Mouse (Mus musculus) embryonic facial prominence, embryonic 12.5 days (tissue): ENCODE results near the gene Lsm2. TPM values are rescaled to one million over a fixed set of nuclear protein-coding genes. Genes with fewer than 3 reads are reported as not detected.

Source experiments
- ATAC-seq: fragments of 200-750 bp; cut with Nextera tagmentation; 2 replicates; pipeline ENCODE4 v1.8.0; 2017; ENCODE audit not compliant: insufficient number of reproducible peaks, insufficient read depth, low FRiP score, low TSS enrichment
- H3K27ac ChIP-seq: fragments of 300-500 bp; sonication (generic); 2 replicates; pipeline ENCODE4 v1.5.1; 2016; ENCODE audit warnings: mild to moderate bottlenecking
- H3K27me3 ChIP-seq: fragments of 300-500 bp; sonication (generic); 2 replicates; pipeline ENCODE4 v1.6.1; 2016; ENCODE audit warnings: mild to moderate bottlenecking, moderate library complexity
- H3K36me3 ChIP-seq: fragments of 300-500 bp; sonication (generic); 2 replicates; pipeline ENCODE4 v1.6.1; 2016; ENCODE audit warnings: mild to moderate bottlenecking
- H3K4me1 ChIP-seq: fragments of 300-500 bp; sonication (generic); 2 replicates; pipeline ENCODE4 v1.6.1; 2016
- H3K4me2 ChIP-seq: fragments of 300-500 bp; sonication (generic); replicated peaks from 2 replicates; pipeline ENCODE4 v1.6.1; 2016; ENCODE audit warnings: mild to moderate bottlenecking, moderate library complexity
- H3K4me3 ChIP-seq: fragments of 300-500 bp; sonication (generic); 2 replicates; pipeline ENCODE4 v1.5.1; 2016; ENCODE audit warnings: mild to moderate bottlenecking
- H3K9ac ChIP-seq: fragments of 300-500 bp; sonication (generic); 2 replicates; pipeline ENCODE4 v1.6.1; 2016; ENCODE audit warnings: mild to moderate bottlenecking, moderate library complexity
- H3K9me3 ChIP-seq: fragments of 300-500 bp; sonication (generic); 2 replicates; pipeline ENCODE4 v1.6.1; 2016; ENCODE audit warnings: mild to moderate bottlenecking, moderate library complexity
- WGBS: fragments of 180-500 bp; shearing (Covaris S2); methylation state at CpG from one replicate; pipeline ENCODE4 v1.1.7; 2016; 5-methylcytosine and 5-hydroxymethylcytosine counted together
- polyA plus RNA-seq: library from polyadenylated mRNA; unstranded; fragments of >200 nt; fragmentation: Nextera tagmentation; extraction: Ambion mirVana; gene quantifications from 2 replicates; pipeline ENCODE4 v1.2.1, GENCODE M21; 2016

Gene Lsm2
- polyA plus RNA-seq, 1 experiment from 2014 or later, result 212 TPM

GRCm38 (mm10) chr17:35017706-35018030 lies 36.0 kb downstream of the Lsm2 start:
- H3K27me3 ChIP-seq, result no peaks in the 10 kb centered on the region
- no peaks in the 10 kb centered on the region for H3K9me3 ChIP-seq
- no peak overlapping the region for H3K4me2 ChIP-seq
- H3K4me1 ChIP-seq, result peaks cover 11% of the 10 kb centered on the region; the same call in 1 of the 2 replicates
- no peak overlapping the region for H3K27ac ChIP-seq
- 69% methylated on average over 14 of the region's 14 CpGs for WGBS
- no peak overlapping the region for H3K9ac ChIP-seq
- ATAC-seq, result no peak
- peaks cover 46% of the 10 kb centered on the region for H3K36me3 ChIP-seq
- H3K4me3 ChIP-seq, result no peak overlapping the region

- H3K4me1 ChIP-seq, result peaks cover 11% of the 10 kb centered on the region; the same call in 1 of the 2 replicates
- no peak overlapping the region for H3K4me2 ChIP-seq
- H3K9ac ChIP-seq, result no peak overlapping the region
- H3K27ac ChIP-seq, result no peak overlapping the region
- H3K36me3 ChIP-seq, result peaks cover 41% of the 10 kb centered on the region
- no peaks in the 10 kb centered on the region for H3K9me3 ChIP-seq
- no peak overlapping the region for H3K4me3 ChIP-seq
- 82% methylated on average over 3 of the region's 3 CpGs for WGBS
- ATAC-seq, result no peak
- H3K27me3 ChIP-seq, result no peaks in the 10 kb centered on the region
Measured at GRCm38 (mm10) chr17:35018171-35018570, 36.5 kb downstream of the Lsm2 start.

GRCm38 (mm10) chr17:35019894-35020293 lies 38.2 kb downstream of the Lsm2 start:
- no peaks in the 10 kb centered on the region for H3K27me3 ChIP-seq
- H3K4me1 ChIP-seq, result peaks cover 17% of the 10 kb centered on the region
- no peaks in the 10 kb centered on the region for H3K9me3 ChIP-seq
- no peak overlapping the region for H3K27ac ChIP-seq
- H3K4me2 ChIP-seq, result no peak overlapping the region
- WGBS, result 74% methylated on average over 11 of the region's 11 CpGs
- no peak overlapping the region for H3K9ac ChIP-seq
- no peak for ATAC-seq
- H3K4me3 ChIP-seq, result no peak overlapping the region
- H3K36me3 ChIP-seq, result peaks cover 23% of the 10 kb centered on the region

GRCm38 (mm10) chr17:35020551-35020950 lies 38.9 kb downstream of the Lsm2 start:
- H3K4me2 ChIP-seq, result no peak overlapping the region
- H3K36me3 ChIP-seq, result peaks cover 17% of the 10 kb centered on the region
- no peaks in the 10 kb centered on the region for H3K9me3 ChIP-seq
- 0 out of 2 replicates have a peak overlapping the region, but pooled peaks have one; percentile 24 for H3K9ac ChIP-seq
- no peak overlapping the region for H3K27ac ChIP-seq
- no peaks in the 10 kb centered on the region for H3K27me3 ChIP-seq
- no peak for ATAC-seq
- H3K4me3 ChIP-seq, result no peak overlapping the region
- H3K4me1 ChIP-seq, result peaks cover 17% of the 10 kb centered on the region
- 86% methylated on average over 8 of the region's 8 CpGs for WGBS

GRCm38 (mm10) chr17:35021163-35021808 lies 39.6 kb downstream of the Lsm2 start:
- no peaks in the 10 kb centered on the region for H3K27me3 ChIP-seq
- H3K4me3 ChIP-seq, result 0 out of 2 replicates have a peak overlapping the region, but pooled peaks have one; percentile 6
- no peak overlapping the region for H3K27ac ChIP-seq
- H3K9ac ChIP-seq, result 0 out of 2 replicates have a peak overlapping the region, but pooled peaks have one; percentile 24
- peaks cover 19% of the 10 kb centered on the region for H3K4me1 ChIP-seq
- peak overlapping the region; percentile 21 for H3K4me2 ChIP-seq
- WGBS, result 14% methylated on average over 17 of the region's 17 CpGs
- no peaks in the 10 kb centered on the region for H3K9me3 ChIP-seq
- no peak for ATAC-seq
- peaks cover 9% of the 10 kb centered on the region for H3K36me3 ChIP-seq

- no peak overlapping the region for H3K4me3 ChIP-seq
Measured at GRCm38 (mm10) chr17:35021842-35022477, 40.3 kb downstream of the Lsm2 start.

GRCm38 (mm10) chr17:35022541-35023060 lies 40.9 kb downstream of the Lsm2 start:
- no peak overlapping the region for H3K27ac ChIP-seq
- peaks cover 27% of the 10 kb centered on the region for H3K4me1 ChIP-seq
- 92% methylated on average over 8 of the region's 8 CpGs for WGBS
- no peaks in the 10 kb centered on the region for H3K9me3 ChIP-seq
- H3K36me3 ChIP-seq, result no peaks in the 10 kb centered on the region
- H3K4me2 ChIP-seq, result no peak overlapping the region
- ATAC-seq, result no peak
- no peaks in the 10 kb centered on the region for H3K27me3 ChIP-seq
- no peak overlapping the region for H3K9ac ChIP-seq
- H3K4me3 ChIP-seq, result no peak overlapping the region

More at GRCm38 (mm10) chr17:35021842-35022477, 40.3 kb downstream of the Lsm2 start:
- WGBS, result 62% methylated on average over 6 of the region's 6 CpGs
- no peak for ATAC-seq
- no peaks in the 10 kb centered on the region for H3K27me3 ChIP-seq
- H3K9ac ChIP-seq, result no peak overlapping the region
- no peaks in the 10 kb centered on the region for H3K9me3 ChIP-seq
- peak overlapping the region; percentile 21; the same call in 1 of the 2 replicates for H3K4me2 ChIP-seq
- H3K4me1 ChIP-seq, result peaks cover 22% of the 10 kb centered on the region
- peaks cover 3% of the 10 kb centered on the region; the same call in 1 of the 2 replicates for H3K36me3 ChIP-seq
- no peak overlapping the region for H3K27ac ChIP-seq

GRCm38 (mm10) chr17:35023221-35023620 lies 41.6 kb downstream of the Lsm2 start:
- H3K9me3 ChIP-seq, result no peaks in the 10 kb centered on the region
- H3K4me3 ChIP-seq, result no peak overlapping the region
- no peaks in the 10 kb centered on the region for H3K27me3 ChIP-seq
- H3K36me3 ChIP-seq, result no peaks in the 10 kb centered on the region
- H3K9ac ChIP-seq, result no peak overlapping the region
- no peak overlapping the region for H3K4me2 ChIP-seq
- ATAC-seq, result no peak
- H3K4me1 ChIP-seq, result peaks cover 29% of the 10 kb centered on the region
- 84% methylated on average over 5 of the region's 5 CpGs for WGBS
- H3K27ac ChIP-seq, result no peak overlapping the region

GRCm38 (mm10) chr17:35023756-35024155 lies 42.1 kb downstream of the Lsm2 start:
- H3K4me3 ChIP-seq, result no peak overlapping the region
- H3K36me3 ChIP-seq, result no peaks in the 10 kb centered on the region
- no peak overlapping the region for H3K4me2 ChIP-seq
- no peak overlapping the region for H3K27ac ChIP-seq
- WGBS, result 56% methylated on average over 4 of the region's 4 CpGs
- H3K9me3 ChIP-seq, result no peaks in the 10 kb centered on the region
- H3K27me3 ChIP-seq, result no peaks in the 10 kb centered on the region
- H3K4me1 ChIP-seq, result peaks cover 29% of the 10 kb centered on the region
- H3K9ac ChIP-seq, result no peak overlapping the region
- no peak for ATAC-seq

GRCm38 (mm10) chr17:35024261-35024660 lies 42.6 kb downstream of the Lsm2 start:
- H3K27me3 ChIP-seq, result no peaks in the 10 kb centered on the region
- ATAC-seq, result no peak
- H3K4me3 ChIP-seq, result no peak overlapping the region
- H3K9me3 ChIP-seq, result no peaks in the 10 kb centered on the region
- peaks cover 29% of the 10 kb centered on the region for H3K4me1 ChIP-seq
- H3K27ac ChIP-seq, result no peak overlapping the region
- H3K4me2 ChIP-seq, result no peak overlapping the region
- H3K36me3 ChIP-seq, result no peaks in the 10 kb centered on the region
- 73% methylated on average over 13 of the region's 13 CpGs for WGBS
- H3K9ac ChIP-seq, result no peak overlapping the region

GRCm38 (mm10) chr17:35024691-35025488 lies 43.2 kb downstream of the Lsm2 start:
- H3K4me2 ChIP-seq, result no peak overlapping the region
- H3K27me3 ChIP-seq, result no peaks in the 10 kb centered on the region
- H3K27ac ChIP-seq, result no peak overlapping the region
- no peaks in the 10 kb centered on the region for H3K9me3 ChIP-seq
- H3K4me3 ChIP-seq, result no peak overlapping the region
- peaks cover 34% of the 10 kb centered on the region for H3K4me1 ChIP-seq
- no peak for ATAC-seq
- no peaks in the 10 kb centered on the region for H3K36me3 ChIP-seq
- no peak overlapping the region for H3K9ac ChIP-seq
- WGBS, result 56% methylated on average over 10 of the region's 10 CpGs
